Mouse (Mus musculus): ENCODE results near the gene Gak.

DNA sequence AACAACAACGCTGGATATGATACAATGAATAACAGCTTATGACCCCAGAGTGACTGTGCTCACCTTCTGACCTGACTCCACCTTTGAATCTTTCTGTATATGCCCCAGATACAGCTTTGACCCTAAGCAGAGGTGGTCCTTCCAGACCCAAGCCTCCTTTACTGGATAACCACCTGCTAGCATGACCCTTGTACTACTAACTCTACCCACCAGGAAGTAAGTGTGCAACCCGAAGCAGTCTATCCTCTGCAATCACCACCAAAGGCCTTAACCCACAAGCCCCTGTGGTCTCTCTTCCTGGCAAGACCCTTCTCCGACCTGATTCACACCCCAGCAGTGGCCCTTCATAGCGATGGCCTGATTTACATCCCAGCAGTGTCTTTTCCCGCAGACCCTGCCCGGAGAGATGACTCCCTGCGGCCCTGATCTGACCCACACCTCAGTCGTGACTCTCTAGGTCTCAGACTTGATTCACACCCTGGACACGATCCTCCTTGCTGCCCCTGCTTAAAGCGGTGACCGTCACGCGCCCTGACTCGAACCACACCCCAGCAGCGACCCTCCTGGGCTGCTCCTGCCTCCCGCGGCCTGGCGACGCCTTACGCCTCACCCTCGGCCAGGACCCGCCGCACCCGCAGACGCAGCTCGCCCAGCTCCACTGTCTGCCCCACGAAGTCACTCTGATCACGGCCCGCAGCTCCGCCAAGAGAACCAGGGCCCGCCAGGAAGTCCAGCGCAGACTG is 493 bp downstream of the Gak start:
- TF ChIP-seq HCFC1 (IDR thresholded peaks at IDR 0.05; ENCODE audit: borderline replicate concordance, insufficient read depth, low read length) (no peak), MAFK (IDR thresholded peaks at IDR 0.05; ENCODE audit: insufficient read depth, low read depth, low read length) (no peak), ZNF384 (IDR thresholded peaks at IDR 0.05; ENCODE audit: low read depth, low read length) (no peak), CHD2 (IDR thresholded peaks at IDR 0.05; ENCODE audit: low read depth, low read length) (no peak), ZC3H11A (IDR thresholded peaks at IDR 0.05; ENCODE audit: borderline replicate concordance, low read depth, low read length) (no peak)

Data from ES-E14 (cell line).